Comparison of ENCODE assay signal across 13 mouse cellular contexts in the genomic region with DNA sequence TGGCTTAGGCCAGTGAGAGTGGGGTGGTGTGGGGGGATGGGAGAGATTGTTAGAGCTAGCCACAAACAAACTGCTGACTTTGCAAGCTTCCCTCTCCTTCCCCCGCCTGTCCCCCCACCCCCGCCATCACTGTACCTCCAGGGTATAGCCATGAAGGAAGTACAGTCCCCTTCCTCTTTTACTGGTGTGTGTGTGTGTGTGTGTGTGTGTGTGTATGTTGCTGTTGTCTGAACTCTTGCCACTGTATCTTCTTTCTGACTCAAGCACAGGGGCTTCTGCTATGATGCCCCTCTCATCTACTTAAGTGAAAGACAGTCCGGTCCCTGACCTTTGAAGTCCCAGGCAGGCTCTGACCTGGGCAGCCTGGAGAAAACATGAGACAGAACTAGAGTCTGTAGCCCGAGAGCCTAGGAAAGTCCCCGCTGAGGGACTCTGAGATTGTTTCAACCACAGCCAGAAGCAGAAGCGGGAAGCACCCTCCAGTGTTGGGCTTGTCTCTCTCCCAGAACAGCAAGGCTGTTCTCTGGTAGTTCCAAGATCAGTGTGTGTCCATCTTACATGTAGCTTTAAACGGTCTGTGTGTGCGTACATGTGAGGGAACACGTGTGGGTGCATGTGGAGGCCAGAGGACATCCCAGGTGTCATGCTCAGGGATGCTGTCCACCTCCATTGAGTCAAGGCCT. TPM values are rescaled to one million over a fixed set of nuclear protein-coding genes. Genes with fewer than 3 reads are reported as not detected.
DNase-seq lines count a peak whose midpoint lies in the region; ATAC-seq and TF ChIP-seq lines count a peak whose summit lies in the region.
"Had no signal": no experiment of that assay in that cellular context is flagged by ENCODE, and none has a peak within 500 bp of the region (broad histone marks: within the 10 kb centered on the region; RNA-seq: fewer than 3 reads in every experiment).

No protein-coding gene starts in this region.

- no peaks in the 10 kb centered on the region for H3K9me3 ChIP-seq in G1E (replicated peaks)
- H3K9me3 ChIP-seq in midbrain, embryonic 16.5 days (replicated peaks; ENCODE audit: control insufficient read depth, low read length, poor library complexity, severe bottlenecking) = no peaks in the 10 kb centered on the region
- H3K9me3 ChIP-seq: embryonic facial prominence, embryonic 15.5 days; forebrain, embryonic 15.5 days had no signal

- H3K4me1 ChIP-seq in lung, adult 2 months (ENCODE audit: control insufficient read depth, insufficient read depth, low read length) = peaks cover 30% of the 10 kb centered on the region
- peaks cover 19% of the 10 kb centered on the region for H3K4me1 ChIP-seq in G1E (ENCODE audit: insufficient read depth, low read depth, low read length)
- H3K4me1 ChIP-seq in midbrain, embryonic 16.5 days (ENCODE audit: control insufficient read depth, insufficient read depth, low read length) = peaks cover 6% of the 10 kb centered on the region; the same call in 1 of the 2 replicates

- no peak for DNase-seq in lung, adult 2 months
- DNase-seq in lung, adult 18-20 months = no peak
- DNase-seq in G1E (ENCODE audit: low spot score) = peak; percentile 42
- DNase-seq in cerebellum, adult 9-10 months = no peak
- DNase-seq: cerebellum, postnatal 36 days; gastrocnemius, postnatal 10 days; kidney, postnatal 36 days; lung, postnatal 4 days had no signal

- H3K27ac ChIP-seq in midbrain, embryonic 16.5 days (ENCODE audit: low read length) = no peak overlapping the region
- H3K27ac ChIP-seq: embryonic facial prominence, embryonic 15.5 days; forebrain, embryonic 15.5 days had no signal

- H3K4me3 ChIP-seq in lung, adult 2 months (replicated peaks; ENCODE audit: extremely low read depth, low read depth, low read length) = no peak overlapping the region
- H3K4me3 ChIP-seq in G1E (ENCODE audit: low read depth, low read length) = no peak overlapping the region
- H3K4me3 ChIP-seq in midbrain, embryonic 16.5 days (ENCODE audit: low read depth, low read length) = no peak overlapping the region
- H3K4me3 ChIP-seq: embryonic facial prominence, embryonic 15.5 days; forebrain, embryonic 15.5 days had no signal

- H3K9ac ChIP-seq in midbrain, embryonic 16.5 days (ENCODE audit: low read depth, low read length) = no peak overlapping the region
- H3K9ac ChIP-seq: embryonic facial prominence, embryonic 15.5 days; forebrain, embryonic 15.5 days had no signal

- peaks cover 19% of the 10 kb centered on the region for H3K27me3 ChIP-seq in G1E (ENCODE audit: insufficient read depth, low read length)
- H3K27me3 ChIP-seq in midbrain, embryonic 16.5 days (ENCODE audit: control insufficient read depth, insufficient read depth, low read depth, low read length) = no peaks in the 10 kb centered on the region
- H3K27me3 ChIP-seq: forebrain, embryonic 15.5 days had no signal

- ATAC-seq in G1E (ENCODE audit: extremely low read depth, insufficient number of reproducible peaks, low FRiP score, poor library complexity, severe bottlenecking) = peak; percentile 34
- ATAC-seq in granulocyte monocyte progenitor cell, adult 5-6 weeks (replicated peaks; ENCODE audit: poor library complexity, severe bottlenecking) = peak; percentile 63
- ATAC-seq in monocyte, adult 5-6 weeks (replicated peaks; ENCODE audit: insufficient number of reproducible peaks, low FRiP score, low TSS enrichment, poor library complexity, severe bottlenecking) = peak; percentile 67
- no peak for ATAC-seq in midbrain, embryonic 16.5 days
- ATAC-seq: forebrain, embryonic 15.5 days had no signal

- 62% methylated on average over 9 of the region's 9 CpGs for WGBS in lung, adult 2 months
- 89% methylated on average over 9 of the region's 9 CpGs for WGBS in midbrain, embryonic 16.5 days

- TF ChIP-seq CTCF in lung, adult 2 months (IDR thresholded peaks at IDR 0.05; ENCODE audit: insufficient read depth, low read length) = no peak
- no peak for TF ChIP-seq CTCF in G1E (IDR thresholded peaks at IDR 0.05; ENCODE audit: low read depth, low read length)

- no peak overlapping the region for H3K4me2 ChIP-seq in midbrain, embryonic 16.5 days (ENCODE audit: low read length)
- H3K4me2 ChIP-seq: embryonic facial prominence, embryonic 15.5 days; forebrain, embryonic 15.5 days had no signal

- 0 out of 2 replicates have a peak, but pooled peaks have one; percentile 16 for TF ChIP-seq POLR2A in lung, adult 2 months (IDR thresholded peaks at IDR 0.05; ENCODE audit: borderline replicate concordance, extremely low read depth, low read depth, low read length)

- H3K36me3 ChIP-seq in G1E (replicated peaks) = peaks cover 29% of the 10 kb centered on the region
- H3K36me3 ChIP-seq in midbrain, embryonic 16.5 days (ENCODE audit: control insufficient read depth, insufficient read depth, low read length) = peaks cover 23% of the 10 kb centered on the region

RNA-seq across cellular contexts. Expression of a gene that starts 7.8 kb away (rescaled TPM):
- 6.0 and 6.4 TPM in 2 replicates for polyA plus RNA-seq in lung, adult 2 months (2012; rRNA removed)
- total RNA-seq in G1E (2014; fragmentation: Nextera tagmentation) (not detected in 2 replicates), G1E (2017) (0.06 and 0.27 TPM in 2 replicates)
- not detected in 2 replicates for polyA plus RNA-seq in G1E (2012)
- 1.7 and 2.3 TPM in 2 replicates for total RNA-seq in granulocyte monocyte progenitor cell, adult 5-6 weeks (2014; fragmentation: Nextera tagmentation)
- total RNA-seq in granulocyte monocyte progenitor cell, adult 5-6 weeks (2017) = 0.30 and 0.46 TPM in 2 replicates
- total RNA-seq in monocyte, adult 5-6 weeks (2017) = 4.2 to 6.6 TPM (median 6.1 TPM) in 3 replicates
- polyA plus RNA-seq in midbrain, embryonic 16.5 days (2015; fragmentation: Nextera tagmentation; extraction: Ambion mirVana) = not detected in 2 replicates
- polyA plus RNA-seq: forebrain, embryonic 15.5 days had no signal

RNA-seq across cellular contexts. Expression of a gene that starts 18.3 kb away (rescaled TPM):
- polyA plus RNA-seq in lung, adult 2 months (2012; rRNA removed) = 443 and 458 TPM in 2 replicates
- total RNA-seq in G1E (2014; fragmentation: Nextera tagmentation) = 59.1 and 67.8 TPM in 2 replicates
- total RNA-seq in G1E (2017) = 41.7 and 44.2 TPM in 2 replicates
- 8.5 and 10.3 TPM in 2 replicates for polyA plus RNA-seq in G1E (2012)
- 613 and 665 TPM in 2 replicates for total RNA-seq in granulocyte monocyte progenitor cell, adult 5-6 weeks (2014; fragmentation: Nextera tagmentation)
- total RNA-seq in granulocyte monocyte progenitor cell, adult 5-6 weeks (2017) = 822 and 987 TPM in 2 replicates
- total RNA-seq in monocyte, adult 5-6 weeks (2017) = 26.0 to 28.0 TPM (median 27.3 TPM) in 3 replicates
- 108 and 112 TPM in 2 replicates for polyA plus RNA-seq in midbrain, embryonic 16.5 days (2015; fragmentation: Nextera tagmentation; extraction: Ambion mirVana)

RNA-seq across cellular contexts. Expression of a gene that starts 27.3 kb away (rescaled TPM):
- polyA plus RNA-seq in lung, adult 2 months (2012; rRNA removed) = 60.9 and 69.0 TPM in 2 replicates
- total RNA-seq in G1E (2014; fragmentation: Nextera tagmentation) (13.7 and 17.5 TPM in 2 replicates), G1E (2017) (35.7 and 51.5 TPM in 2 replicates)
- 32.3 and 38.6 TPM in 2 replicates for polyA plus RNA-seq in G1E (2012)
- total RNA-seq in granulocyte monocyte progenitor cell, adult 5-6 weeks (2014; fragmentation: Nextera tagmentation) = 79.7 and 84.8 TPM in 2 replicates
- total RNA-seq in granulocyte monocyte progenitor cell, adult 5-6 weeks (2017) = 81.4 and 87.5 TPM in 2 replicates
- total RNA-seq in monocyte, adult 5-6 weeks (2017) = 50.2 to 87.3 TPM (median 73.1 TPM) in 3 replicates
- 49.5 and 52.1 TPM in 2 replicates for polyA plus RNA-seq in midbrain, embryonic 16.5 days (2015; fragmentation: Nextera tagmentation; extraction: Ambion mirVana)

RNA-seq across cellular contexts. Expression of a gene that starts 30.6 kb away (rescaled TPM):
- polyA plus RNA-seq in lung, adult 2 months (2012; rRNA removed) = 60.7 and 67.3 TPM in 2 replicates
- total RNA-seq in G1E (2014; fragmentation: Nextera tagmentation) (6.7 and 9.4 TPM in 2 replicates), G1E (2017) (14.4 and 19.1 TPM in 2 replicates)
- polyA plus RNA-seq in G1E (2012) = 18.5 and 20.9 TPM in 2 replicates
- total RNA-seq in granulocyte monocyte progenitor cell, adult 5-6 weeks (2014; fragmentation: Nextera tagmentation) = 34.1 and 42.6 TPM in 2 replicates
- total RNA-seq in granulocyte monocyte progenitor cell, adult 5-6 weeks (2017) = 12.5 and 23.4 TPM in 2 replicates
- total RNA-seq in monocyte, adult 5-6 weeks (2017) = 30.2 to 33.6 TPM (median 31.1 TPM) in 3 replicates
- polyA plus RNA-seq in midbrain, embryonic 16.5 days (2015; fragmentation: Nextera tagmentation; extraction: Ambion mirVana) = 16.6 and 16.7 TPM in 2 replicates

RNA-seq across cellular contexts. Expression of a gene that starts 50.7 kb away (rescaled TPM):
- polyA plus RNA-seq in lung, adult 2 months (2012; rRNA removed) = 5.7 and 7.9 TPM in 2 replicates
- total RNA-seq in G1E (2014; fragmentation: Nextera tagmentation) (20.2 and 31.7 TPM in 2 replicates), G1E (2017) (25.6 and 28.8 TPM in 2 replicates)
- polyA plus RNA-seq in G1E (2012) = 8.8 and 14.8 TPM in 2 replicates
- 42.4 and 49.8 TPM in 2 replicates for total RNA-seq in granulocyte monocyte progenitor cell, adult 5-6 weeks (2014; fragmentation: Nextera tagmentation)
- 20.4 and 30.3 TPM in 2 replicates for total RNA-seq in granulocyte monocyte progenitor cell, adult 5-6 weeks (2017)
- 0.38 to 2.4 TPM (median 0.85 TPM) in 3 replicates for total RNA-seq in monocyte, adult 5-6 weeks (2017)
- 8.0 and 9.0 TPM in 2 replicates for polyA plus RNA-seq in midbrain, embryonic 16.5 days (2015; fragmentation: Nextera tagmentation; extraction: Ambion mirVana)

Comparison
In these comparisons a context has a peak if more than half of its experiments do, and no peak if none do; other contexts are left out.
1. RNA of a gene that starts 18.3 kb away (total RNA-seq): 613 to 987 TPM in granulocyte monocyte progenitor cell, adult 5-6 weeks; 41.7 to 67.8 TPM in G1E and 26.0 to 28.0 TPM in monocyte, adult 5-6 weeks; every median in the first group is over 4 times any median in the second.